Mouse (Mus musculus) v-Abl transformed pro-B cells (cell line): ENCODE data around the gene Tmprss3.

Experiments
- in situ Hi-C, 2 experiments: fragments of 400-800 bp; cut with MboI; formaldehyde crosslinking; loops; one replicate each; pipeline ENCODE4 v1.15.1; 2025; ENCODE audit not compliant: unreplicated experiment in 2 of 2

Tmprss3 gene

GRCm38 (mm10) chr17:31196283-31196682 lies 2.5 kb downstream of the Tmprss3 start:
- in situ Hi-C loops, result loop anchor here in 1 of 2 experiments (5.0 kb wide), 1 partner anchor 51 kb away; no protein-coding TSS in a partner anchor

GRCm38 (mm10) chr17:31195207-31195606 lies 3.6 kb downstream of the Tmprss3 start:
- in situ Hi-C loops, result loop anchor here in 1 of 2 experiments (5.0 kb wide), 1 partner anchor 52 kb away; no protein-coding TSS in a partner anchor

DNA sequence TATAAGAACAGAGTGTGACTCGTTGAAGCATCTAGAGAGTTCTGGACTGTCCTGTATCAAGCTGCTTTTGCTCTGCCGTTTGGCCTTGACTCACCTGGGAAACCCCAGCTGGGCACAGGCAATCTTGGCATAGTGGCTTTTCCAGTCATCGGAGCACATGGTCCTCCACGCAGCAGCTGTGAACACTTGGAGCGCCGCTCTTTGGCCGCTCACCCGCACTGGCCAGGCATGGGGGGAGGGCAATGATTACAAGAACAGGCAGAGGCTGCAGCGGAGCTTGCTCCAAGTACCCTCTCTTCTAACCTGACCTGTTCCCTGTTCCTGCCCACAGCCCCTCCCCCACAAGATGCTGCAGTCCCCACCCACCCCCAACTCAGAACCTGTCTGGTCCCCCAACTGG lies 5.4 kb downstream of the Tmprss3 start:
- in situ Hi-C loops, result no loop called here

- in situ Hi-C loops, result no loop called here
These were observed 6.1 kb downstream of the Tmprss3 start for GRCm38 (mm10) chr17:31192663-31193062.

DNA sequence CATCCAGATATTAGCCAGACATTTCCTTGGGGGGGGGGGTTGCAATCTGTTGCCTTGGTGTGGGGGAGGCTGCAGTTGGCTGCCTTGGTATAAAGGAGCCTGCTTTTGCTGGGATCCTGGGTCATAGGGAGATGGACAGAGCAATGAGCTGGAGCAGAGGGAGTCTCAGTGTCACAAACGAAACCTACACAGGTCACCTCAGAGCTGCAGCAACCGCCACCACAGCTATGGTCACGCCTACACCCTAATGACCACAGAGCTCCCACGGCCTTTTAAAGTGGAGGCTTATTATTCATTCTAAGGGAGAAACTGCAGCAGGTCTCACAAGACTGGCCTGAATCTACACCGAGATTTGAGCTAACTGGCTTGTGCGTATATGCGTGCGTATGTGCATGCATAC lies 7.0 kb downstream of the Tmprss3 start:
- in situ Hi-C loops, result no loop called here

DNA sequence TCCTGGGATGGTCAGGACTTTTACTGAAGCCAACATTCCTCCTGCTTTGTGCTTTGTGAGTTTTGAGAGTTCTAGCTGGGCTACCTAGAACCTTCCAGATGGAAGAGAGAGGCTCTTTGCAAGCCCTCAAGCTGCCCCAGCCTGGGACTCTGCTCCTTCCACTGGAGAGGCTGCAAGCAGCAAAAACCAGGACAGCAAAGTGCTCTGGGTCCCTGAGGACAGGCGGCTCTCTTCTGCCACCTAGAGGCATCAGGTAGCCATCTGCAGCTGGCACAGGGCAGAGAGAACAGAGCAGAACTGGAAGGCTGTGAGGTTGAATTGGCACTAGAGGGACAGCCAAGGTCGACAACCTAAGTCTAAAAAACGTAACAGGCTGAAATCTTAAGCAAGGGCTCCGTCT lies 11.4 kb downstream of the Tmprss3 start:
- in situ Hi-C loops, result loop anchor here (5.0 kb wide), 2 partner anchors 60 to 170 kb away; no protein-coding TSS in a partner anchor

DNA sequence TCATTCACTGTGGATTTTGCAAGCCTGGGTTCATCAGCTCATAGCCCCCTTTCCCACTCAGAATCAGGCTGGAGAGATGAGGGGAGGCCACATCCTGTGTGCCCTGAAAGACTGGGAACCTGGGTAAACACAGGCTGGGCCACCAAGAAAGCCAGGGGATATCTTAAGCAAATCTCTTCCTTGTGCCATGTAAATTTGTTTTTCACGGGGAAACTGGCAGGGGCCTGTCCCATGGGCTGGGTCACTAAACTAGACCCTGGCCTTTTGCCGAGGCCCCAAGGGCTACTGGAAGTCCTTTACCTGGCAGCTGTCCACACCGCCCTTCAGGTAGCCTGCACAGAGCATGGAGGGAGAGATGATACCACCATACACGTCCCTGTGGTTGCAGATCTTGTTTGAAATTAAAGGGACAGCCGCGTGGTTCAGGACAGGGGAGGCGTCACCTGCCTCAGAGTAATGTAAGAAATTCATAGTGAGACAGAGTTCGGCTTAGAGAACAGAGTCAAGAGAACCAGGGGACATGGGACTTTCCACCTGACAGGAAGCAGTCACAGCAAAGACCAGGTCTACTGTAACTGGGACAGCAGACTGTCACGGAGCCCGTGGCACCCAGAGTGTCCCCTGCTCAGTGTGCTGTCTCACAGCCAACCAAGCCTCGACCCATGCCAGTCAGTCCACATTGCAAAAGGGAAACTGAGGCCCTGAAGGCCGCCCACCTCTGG lies 14.3 kb downstream of the Tmprss3 start:
- in situ Hi-C loops, result loop anchor here (5.0 kb wide), 1 partner anchor 42 kb away; the partner anchor contains the start of gene Tff2 (in 2 of the 2)

GRCm38 (mm10) chr17:31183180-31183974 lies 15.4 kb downstream of the Tmprss3 start:
- in situ Hi-C loops, result loop anchor here (5.0 kb wide), 1 partner anchor 41 kb away; the partner anchor contains the start of gene Tff2 (in 2 of the 2)

- in situ Hi-C loops, result loop anchor here (5.0 kb wide), 1 partner anchor 39 kb away; the partner anchor contains the start of gene Tff2 (in 2 of the 2)
These were observed 17.3 kb downstream of the Tmprss3 start for GRCm38 (mm10) chr17:31181490-31181889.

- in situ Hi-C loops, result no loop called here
These were observed 22.5 kb downstream of the Tmprss3 start for GRCm38 (mm10) chr17:31176321-31176720.

DNA sequence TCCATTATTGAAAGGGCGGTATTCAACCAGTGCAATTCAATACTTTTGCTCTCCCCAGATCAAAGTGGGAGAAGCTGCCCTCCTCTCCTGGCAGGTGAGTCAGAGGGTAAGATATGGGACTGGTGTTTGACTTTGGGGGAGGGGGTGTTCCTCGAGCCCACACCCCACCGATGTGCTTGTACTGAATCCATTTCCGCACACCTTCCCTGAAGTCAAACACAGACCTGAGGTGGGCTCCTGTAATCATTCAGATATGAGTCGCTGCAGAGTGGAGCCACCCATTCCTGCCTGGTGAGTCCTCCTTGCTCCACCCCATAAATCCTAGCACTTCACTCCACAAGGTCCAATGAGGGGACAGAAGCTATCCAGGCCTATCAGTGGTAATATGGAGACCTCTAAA lies 29.0 kb downstream of the Tmprss3 start:
- in situ Hi-C loops, result no loop called here

DNA sequence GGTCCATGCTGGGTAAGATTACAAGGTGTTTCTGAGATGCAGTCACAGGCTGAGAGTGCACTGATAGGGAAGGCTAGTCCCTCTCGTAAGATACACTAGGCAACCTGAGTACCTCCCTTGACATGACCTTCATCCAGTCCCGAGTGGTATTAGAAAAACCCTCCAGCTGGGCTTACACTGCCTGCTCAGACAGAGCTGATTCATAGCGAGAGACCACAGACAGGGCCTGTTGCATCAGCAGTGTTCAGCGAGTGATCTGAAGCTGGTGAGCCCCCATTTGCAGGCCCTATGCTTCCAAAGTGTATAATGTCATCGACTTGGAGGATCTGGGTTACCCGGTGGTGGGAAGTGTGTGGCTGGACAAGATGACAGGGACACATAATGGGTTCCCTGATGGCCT lies 33.6 kb downstream of the Tmprss3 start, which contains the start of gene Tff1:
Tff1 (minus strand) TSS at position 151 of the 400 bp plus-strand sequence.
- in situ Hi-C loops, result no loop called here

GRCm38 (mm10) chr17:31163821-31164220 lies 35.0 kb downstream of the Tmprss3 start:
- in situ Hi-C loops, result no loop called here

DNA sequence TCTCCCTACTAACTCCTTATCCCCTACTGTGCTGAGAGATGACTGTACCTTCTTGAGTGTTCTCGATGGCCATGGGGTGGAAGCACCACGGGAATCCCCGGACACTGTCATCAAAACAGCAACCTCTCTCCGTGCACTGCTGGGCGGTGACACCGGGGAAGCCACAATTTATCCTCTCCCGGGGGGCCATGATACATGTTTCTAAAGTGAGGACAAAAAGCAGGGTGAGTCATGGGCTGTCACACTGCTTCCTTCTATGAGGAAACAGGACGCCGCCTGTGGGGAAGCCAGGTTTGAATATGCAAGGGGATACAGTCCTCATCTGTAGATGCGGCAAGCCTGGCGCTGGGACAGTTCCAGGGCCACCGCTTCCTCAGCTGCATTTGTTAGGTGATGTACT lies 36.2 kb downstream of the Tmprss3 start:
- in situ Hi-C loops, result no loop called here

DNA sequence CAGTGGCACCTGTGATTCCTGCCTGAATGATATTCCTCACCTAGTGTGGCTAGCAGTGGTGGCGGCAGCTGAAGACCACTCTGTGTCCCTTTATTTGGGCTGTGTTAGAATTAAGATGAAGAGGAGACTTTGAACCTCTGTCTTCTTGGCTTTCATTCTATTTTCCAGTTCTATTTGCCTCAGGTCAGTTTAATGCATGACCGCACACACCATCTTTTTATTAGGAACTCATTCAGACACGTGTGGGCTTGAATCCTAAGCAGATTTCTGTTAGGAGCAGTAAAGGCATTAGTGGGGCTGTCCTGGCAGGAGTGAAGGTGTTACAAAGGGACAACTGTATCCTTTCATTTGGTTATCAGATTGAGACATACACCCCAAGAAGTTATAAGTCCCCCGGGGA lies 38.5 kb downstream of the Tmprss3 start:
- in situ Hi-C loops, result no loop called here

- in situ Hi-C loops, result no loop called here
These were observed 40.9 kb downstream of the Tmprss3 start for GRCm38 (mm10) chr17:31157921-31158320.

DNA sequence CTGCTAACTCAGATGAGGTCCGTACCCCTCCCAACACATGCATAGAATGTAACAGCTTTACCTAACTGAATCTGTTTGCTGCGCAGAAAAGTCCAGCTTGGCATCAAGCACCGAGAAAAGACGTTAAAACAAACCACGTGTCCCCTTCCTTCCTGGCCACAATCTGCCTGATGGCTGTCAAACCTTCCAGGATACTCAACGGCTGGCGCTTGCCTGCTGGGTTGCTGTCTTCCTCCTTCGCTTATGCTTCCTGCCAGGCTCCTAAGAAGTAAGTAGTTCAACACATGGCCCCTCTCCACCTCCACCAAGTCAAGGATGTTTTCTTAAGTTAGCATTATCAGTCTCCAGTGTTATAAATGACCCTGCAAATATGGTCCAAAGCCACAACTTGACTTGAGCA lies 45.0 kb downstream of the Tmprss3 start:
- in situ Hi-C loops, result no loop called here

- in situ Hi-C loops, result no loop called here
These were observed 45.7 kb downstream of the Tmprss3 start for GRCm38 (mm10) chr17:31152966-31153499.

DNA sequence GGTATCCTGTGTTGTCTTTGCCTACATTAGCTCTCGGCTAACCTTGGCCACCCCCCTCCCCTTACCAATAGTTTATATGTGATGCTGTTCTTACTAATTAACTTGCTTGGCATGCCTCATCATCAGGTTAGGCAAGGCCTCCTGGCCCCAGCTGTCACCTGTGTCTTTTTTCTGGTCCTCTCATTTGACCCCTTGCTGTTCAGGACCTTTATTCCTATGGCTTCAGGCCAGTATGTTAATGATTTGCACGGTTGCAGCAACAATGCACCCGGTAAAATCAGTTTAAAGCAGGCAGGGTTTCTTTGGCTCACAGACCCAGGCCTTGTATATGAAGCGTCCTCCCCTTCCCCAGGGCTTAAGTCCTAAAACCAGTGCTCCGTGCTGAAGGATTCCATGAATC lies 46.3 kb downstream of the Tmprss3 start:
- in situ Hi-C loops, result no loop called here

DNA sequence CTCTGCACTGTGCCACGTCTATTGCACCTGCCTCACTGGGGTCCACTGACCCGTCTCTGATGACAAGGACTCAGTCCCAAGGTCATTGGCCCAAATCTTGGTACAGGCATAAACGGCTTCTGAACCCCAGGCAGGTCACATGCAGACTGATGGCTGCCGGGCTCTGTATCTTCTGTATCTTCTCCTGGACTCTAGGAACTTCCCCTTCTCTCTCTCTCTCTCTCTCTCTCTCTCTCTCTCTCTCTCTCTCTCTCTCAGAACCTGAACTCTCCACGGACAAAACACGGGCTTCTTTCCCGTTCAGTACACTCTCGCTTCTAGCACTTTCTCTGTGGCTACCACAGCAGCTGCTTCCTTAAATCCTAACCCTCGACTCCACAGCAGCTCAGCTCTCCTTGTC lies 52.8 kb downstream of the Tmprss3 start:
- in situ Hi-C loops, result no loop called here
